Mouse (Mus musculus): ENCODE data around the gene Camkk2. TPM values are rescaled to one million over a fixed set of nuclear protein-coding genes. Genes with fewer than 3 reads are reported as not detected.
A peak's percentile ranks its signal among the peaks of the same experiment; 100 is the strongest.

The Camkk2 gene
- polyA plus RNA-seq, 1 experiment from 2014 or later = 69.4 TPM

- no peak overlapping the region for H3K4me2 ChIP-seq
- WGBS = 20% methylated on average over 7 of the region's 7 CpGs
- no peaks in the 10 kb centered on the region for H3K9me3 ChIP-seq
- H3K9ac ChIP-seq = no peak overlapping the region
- no peaks in the 10 kb centered on the region for H3K27me3 ChIP-seq (replicated peaks)
- H3K4me3 ChIP-seq = no peak overlapping the region
- peak; percentile 56 for ATAC-seq (replicated peaks)
- H3K36me3 ChIP-seq (replicated peaks) = no peaks in the 10 kb centered on the region
- no peak overlapping the region for H3K27ac ChIP-seq
- peaks cover 6% of the 10 kb centered on the region for H3K4me1 ChIP-seq
Measured at GRCm38 (mm10) chr5:122726068-122726467, 53.1 kb downstream of the Camkk2 start.

DNA sequence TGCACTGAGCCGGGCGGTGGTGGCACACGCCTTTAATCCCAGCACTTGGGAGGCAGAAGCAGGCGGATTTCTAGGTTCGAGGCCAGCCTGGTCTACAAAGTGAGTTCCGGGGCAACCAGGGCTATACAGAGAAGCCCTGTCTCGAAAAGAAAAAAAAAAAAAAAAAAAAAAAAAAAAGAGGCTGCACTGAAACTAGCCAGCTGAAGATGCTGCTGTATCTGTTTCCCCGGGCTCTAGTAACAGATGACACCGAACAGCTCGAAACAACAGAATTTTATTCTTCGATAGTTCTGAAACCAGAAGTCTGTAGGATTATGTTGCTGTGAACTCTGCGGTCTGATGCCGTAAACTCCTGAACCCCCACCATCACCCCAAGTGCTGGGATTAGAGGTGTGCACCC, 53.8 kb downstream of the Camkk2 start:
- ATAC-seq (replicated peaks) = no peak
- Histone ChIP-seq H3K4me2 (no peak overlapping the region), H3K27ac (no peak overlapping the region), H3K4me1 (peaks cover 6% of the 10 kb centered on the region), H3K9ac (no peak overlapping the region), H3K27me3 (replicated peaks) (no peaks in the 10 kb centered on the region), H3K9me3 (no peaks in the 10 kb centered on the region), H3K36me3 (replicated peaks) (no peaks in the 10 kb centered on the region), H3K4me3 (no peak overlapping the region)
- WGBS = 90% methylated on average over 13 of the region's 13 CpGs

GRCm38 (mm10) chr5:122719168-122719567, 60.0 kb downstream of the Camkk2 start:
- Histone ChIP-seq H3K27ac (no peak overlapping the region), H3K4me1 (no peaks in the 10 kb centered on the region), H3K9ac (no peak overlapping the region), H3K27me3 (replicated peaks) (no peaks in the 10 kb centered on the region), H3K4me3 (no peak overlapping the region), H3K9me3 (no peaks in the 10 kb centered on the region), H3K36me3 (replicated peaks) (no peaks in the 10 kb centered on the region), H3K4me2 (no peak overlapping the region)
- 95% methylated on average over 8 of the region's 8 CpGs for WGBS
- ATAC-seq (replicated peaks) = no peak

DNA sequence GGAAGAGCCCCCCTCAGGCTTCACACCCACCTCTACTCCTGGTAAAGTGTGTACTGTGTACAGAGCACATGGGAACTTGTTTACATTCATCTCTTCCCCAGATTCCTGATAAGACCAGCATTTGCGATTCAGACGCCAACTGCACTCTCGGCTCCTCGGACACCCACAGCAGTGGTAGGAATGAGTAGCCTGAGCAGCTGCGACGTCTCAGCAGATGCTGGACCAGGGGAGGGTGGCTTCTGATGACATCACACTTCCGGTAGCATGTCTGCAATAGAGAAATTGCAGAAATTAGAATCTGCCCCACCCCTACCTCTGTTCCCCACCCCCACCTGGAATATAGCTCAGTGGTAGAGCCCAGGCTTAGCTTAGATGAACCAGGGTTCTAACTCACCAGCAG, 60.8 kb downstream of the Camkk2 start:
- H3K27ac ChIP-seq = no peak overlapping the region
- WGBS = 86% methylated on average over 7 of the region's 7 CpGs
- no peak overlapping the region for H3K4me3 ChIP-seq
- no peak for ATAC-seq (replicated peaks)
- no peaks in the 10 kb centered on the region for H3K4me1 ChIP-seq
- no peak overlapping the region for H3K4me2 ChIP-seq
- H3K27me3 ChIP-seq (replicated peaks) = no peaks in the 10 kb centered on the region
- no peaks in the 10 kb centered on the region for H3K9me3 ChIP-seq
- H3K9ac ChIP-seq = no peak overlapping the region
- no peaks in the 10 kb centered on the region for H3K36me3 ChIP-seq (replicated peaks)

GRCm38 (mm10) chr5:122716793-122717192, 62.4 kb downstream of the Camkk2 start:
- ATAC-seq (replicated peaks) = no peak
- H3K27ac ChIP-seq = no peak overlapping the region
- no peaks in the 10 kb centered on the region for H3K4me1 ChIP-seq
- no peaks in the 10 kb centered on the region for H3K36me3 ChIP-seq (replicated peaks)
- no peak overlapping the region for H3K4me3 ChIP-seq
- no peak overlapping the region for H3K4me2 ChIP-seq
- no peaks in the 10 kb centered on the region for H3K9me3 ChIP-seq
- H3K27me3 ChIP-seq (replicated peaks) = no peaks in the 10 kb centered on the region
- WGBS = 95% methylated on average over 2 of the region's 2 CpGs
- no peak overlapping the region for H3K9ac ChIP-seq

GRCm38 (mm10) chr5:122715723-122716122, 63.5 kb downstream of the Camkk2 start:
- no peak overlapping the region for H3K4me3 ChIP-seq
- H3K9me3 ChIP-seq = no peaks in the 10 kb centered on the region
- WGBS = 83% methylated on average over 1 of the region's 1 CpGs
- no peak for ATAC-seq (replicated peaks)
- H3K4me1 ChIP-seq = no peaks in the 10 kb centered on the region
- no peaks in the 10 kb centered on the region for H3K36me3 ChIP-seq (replicated peaks)
- no peak overlapping the region for H3K4me2 ChIP-seq
- no peaks in the 10 kb centered on the region for H3K27me3 ChIP-seq (replicated peaks)
- H3K27ac ChIP-seq = no peak overlapping the region
- H3K9ac ChIP-seq = no peak overlapping the region

- no peaks in the 10 kb centered on the region for H3K27me3 ChIP-seq (replicated peaks)
- H3K9ac ChIP-seq = no peak overlapping the region
- no peak overlapping the region for H3K4me3 ChIP-seq
- peaks cover 14% of the 10 kb centered on the region for H3K4me1 ChIP-seq
- H3K9me3 ChIP-seq = no peaks in the 10 kb centered on the region
- no peak overlapping the region for H3K27ac ChIP-seq
- no peak for ATAC-seq (replicated peaks)
- 88% methylated on average over 6 of the region's 6 CpGs for WGBS
- H3K36me3 ChIP-seq (replicated peaks) = no peaks in the 10 kb centered on the region
- H3K4me2 ChIP-seq = no peak overlapping the region
Measured at GRCm38 (mm10) chr5:122708819-122709218, 70.4 kb downstream of the Camkk2 start.

DNA sequence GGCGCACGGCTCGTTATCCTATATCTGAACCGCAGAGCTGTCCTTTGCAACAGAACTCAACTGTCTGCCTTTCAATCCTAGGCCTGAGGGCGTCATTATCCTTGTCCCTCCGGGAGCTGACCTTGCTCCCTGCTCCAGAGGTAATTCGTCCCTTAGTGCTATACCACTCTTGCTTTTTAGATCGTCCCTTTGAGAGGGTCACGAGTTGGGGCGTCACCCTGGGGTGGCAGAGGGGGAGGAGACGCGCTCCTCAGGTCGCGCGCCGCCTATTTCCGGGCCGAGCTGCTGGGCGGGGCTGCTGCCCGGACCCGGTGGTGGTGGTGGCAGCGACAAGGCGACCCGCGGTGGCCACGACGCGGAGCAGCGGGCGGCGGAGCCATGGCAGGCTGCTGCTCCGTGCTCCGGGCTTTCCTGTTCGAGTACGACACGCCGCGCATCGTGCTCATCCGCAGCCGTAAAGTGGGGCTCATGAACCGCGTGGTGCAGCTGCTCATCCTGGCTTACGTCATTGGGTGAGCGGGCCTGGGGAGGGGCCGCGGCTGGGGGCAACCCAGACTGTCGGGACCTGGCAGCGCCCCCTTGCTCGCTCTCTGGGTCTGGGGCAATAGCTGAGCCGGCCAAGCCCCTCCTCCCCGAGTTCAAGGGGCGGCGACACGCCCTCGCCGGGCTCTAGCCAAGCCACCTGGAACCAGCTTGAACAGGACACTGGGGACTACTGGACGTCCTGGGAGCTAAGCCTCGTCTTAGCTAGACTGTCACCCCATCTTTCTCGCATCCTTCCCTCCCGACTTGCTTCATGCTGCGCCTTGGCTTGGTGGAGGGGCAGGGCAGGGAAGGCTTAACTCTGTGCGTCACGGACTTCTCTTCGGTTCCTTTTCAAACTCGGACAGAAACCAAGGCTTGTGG, 71.7 kb downstream of the Camkk2 start, which contains the start of gene P2rx4:
Gene P2rx4, plus strand, starts transcription at position 269 of the 906 bp plus-strand sequence.
- H3K4me3 ChIP-seq = peak within 1 kb of the TSS; percentile 62
- H3K27ac ChIP-seq = peak within 1 kb of the TSS; percentile 89
- 1% methylated on average over 66 of the region's 66 CpGs for WGBS
- peak within 1 kb of the TSS; percentile 93 for H3K4me2 ChIP-seq
- H3K9ac ChIP-seq = peak within 1 kb of the TSS; percentile 87
- peak; percentile 94 for ATAC-seq (replicated peaks)
- H3K4me1 ChIP-seq = peaks cover 14% of the 10 kb centered on the region
- H3K27me3 ChIP-seq (replicated peaks) = no peaks in the 10 kb centered on the region
- H3K9me3 ChIP-seq = no peaks in the 10 kb centered on the region
- H3K36me3 ChIP-seq (replicated peaks) = no peaks in the 10 kb centered on the region

GRCm38 (mm10) chr5:122706917-122707275, 72.3 kb downstream of the Camkk2 start:
- Histone ChIP-seq H3K4me1 (peaks cover 14% of the 10 kb centered on the region), H3K4me3 (peak overlapping the region; percentile 62), H3K27ac (peak overlapping the region; percentile 89), H3K9ac (peak overlapping the region; percentile 87), H3K9me3 (no peaks in the 10 kb centered on the region), H3K27me3 (replicated peaks) (no peaks in the 10 kb centered on the region), H3K36me3 (replicated peaks) (no peaks in the 10 kb centered on the region), H3K4me2 (peak overlapping the region; percentile 93)
- 35% methylated on average over 5 of the region's 5 CpGs for WGBS
- peak; percentile 55 for ATAC-seq (replicated peaks)

DNA sequence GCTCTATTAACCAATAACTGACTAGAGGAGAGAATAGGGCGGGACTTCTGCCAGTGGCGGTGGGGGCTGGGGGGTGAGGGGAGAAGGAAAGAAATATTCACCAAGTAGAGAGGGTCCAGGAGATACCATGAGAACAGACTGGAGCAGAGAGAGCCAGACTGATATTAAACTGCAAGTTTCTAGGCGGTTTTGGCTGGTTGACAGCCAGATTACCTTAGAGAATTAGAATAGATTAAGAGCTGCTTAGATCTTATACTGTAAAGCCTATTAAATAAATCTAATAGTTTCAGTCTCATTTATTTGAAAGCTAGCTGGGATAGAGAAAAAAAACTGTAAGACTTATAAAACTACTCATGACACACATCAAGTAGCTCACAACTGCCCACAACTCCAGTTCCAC, 74.0 kb downstream of the Camkk2 start:
- Histone ChIP-seq H3K27ac (no peak overlapping the region), H3K4me2 (no peak overlapping the region), H3K4me1 (peaks cover 14% of the 10 kb centered on the region), H3K9ac (no peak overlapping the region), H3K36me3 (replicated peaks) (no peaks in the 10 kb centered on the region), H3K4me3 (no peak overlapping the region), H3K9me3 (no peaks in the 10 kb centered on the region), H3K27me3 (replicated peaks) (no peaks in the 10 kb centered on the region)
- WGBS = 79% methylated on average over 3 of the region's 3 CpGs
- ATAC-seq (replicated peaks) = no peak

DNA sequence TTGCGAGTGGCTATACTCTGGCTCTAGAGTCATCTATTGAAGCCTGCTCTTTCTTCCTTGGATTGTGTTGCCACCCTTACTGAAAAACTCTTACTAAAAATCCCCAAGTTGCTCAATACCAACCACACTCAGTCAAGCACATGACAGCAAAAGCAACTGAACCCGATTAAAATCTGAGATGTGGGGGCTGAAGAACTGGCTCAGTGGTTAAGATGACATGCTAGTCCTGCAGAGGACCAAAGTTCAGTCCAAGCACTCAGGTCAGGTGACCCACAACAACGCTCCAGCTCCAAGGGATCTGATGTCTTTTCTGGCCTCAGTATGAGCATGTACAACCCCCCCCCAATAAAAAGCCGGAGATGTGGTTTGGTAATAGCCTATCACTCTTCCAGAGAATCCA, 74.6 kb downstream of the Camkk2 start:
- Histone ChIP-seq H3K9ac (no peak overlapping the region), H3K27me3 (replicated peaks) (no peaks in the 10 kb centered on the region), H3K4me2 (no peak overlapping the region), H3K4me3 (no peak overlapping the region), H3K27ac (no peak overlapping the region), H3K36me3 (replicated peaks) (no peaks in the 10 kb centered on the region), H3K4me1 (peaks cover 14% of the 10 kb centered on the region), H3K9me3 (no peaks in the 10 kb centered on the region)
- no peak for ATAC-seq (replicated peaks)
- WGBS = 91% methylated on average over 4 of the region's 4 CpGs

DNA sequence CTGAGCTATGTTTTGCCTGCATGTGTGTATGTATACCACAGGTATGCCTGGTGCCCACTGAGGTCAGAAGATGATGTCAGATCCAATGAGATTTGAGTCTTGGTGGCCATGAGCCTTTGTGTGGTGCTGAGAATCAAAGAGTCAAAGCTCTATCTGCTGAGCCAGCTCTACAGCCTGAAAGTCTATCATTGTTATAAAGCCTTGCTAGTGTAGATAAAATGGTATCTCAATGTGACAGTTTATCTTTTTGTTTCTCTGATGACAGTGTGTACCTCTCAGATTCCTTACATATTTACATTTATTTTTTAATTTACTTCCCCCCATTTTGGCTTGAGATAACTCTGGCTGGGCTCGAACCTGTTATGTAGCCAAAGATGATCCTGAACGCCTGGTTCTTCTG, 75.6 kb downstream of the Camkk2 start:
- no peaks in the 10 kb centered on the region for H3K9me3 ChIP-seq
- no peak overlapping the region for H3K4me3 ChIP-seq
- H3K9ac ChIP-seq = no peak overlapping the region
- no peak overlapping the region for H3K4me2 ChIP-seq
- H3K4me1 ChIP-seq = peaks cover 14% of the 10 kb centered on the region
- WGBS = 83% methylated on average over 2 of the region's 2 CpGs
- no peak overlapping the region for H3K27ac ChIP-seq
- no peaks in the 10 kb centered on the region for H3K36me3 ChIP-seq (replicated peaks)
- H3K27me3 ChIP-seq (replicated peaks) = no peaks in the 10 kb centered on the region
- ATAC-seq (replicated peaks) = no peak

GRCm38 (mm10) chr5:122702156-122702555, 77.1 kb downstream of the Camkk2 start:
- peaks cover 8% of the 10 kb centered on the region for H3K4me1 ChIP-seq
- no peak for ATAC-seq (replicated peaks)
- no peak overlapping the region for H3K9ac ChIP-seq
- H3K9me3 ChIP-seq = no peaks in the 10 kb centered on the region
- no peaks in the 10 kb centered on the region for H3K36me3 ChIP-seq (replicated peaks)
- no peaks in the 10 kb centered on the region for H3K27me3 ChIP-seq (replicated peaks)
- no peak overlapping the region for H3K4me3 ChIP-seq
- H3K4me2 ChIP-seq = no peak overlapping the region
- H3K27ac ChIP-seq = no peak overlapping the region
- 78% methylated on average over 6 of the region's 6 CpGs for WGBS

Data from midbrain, embryonic 15.5 days (tissue).